Mouse (Mus musculus) heart, adult 9 months (tissue): ENCODE data around the gene Xrcc6.

Source experiments
- DNase-seq, 2 experiments: peaks; one replicate each; pipeline ENCODE4 v3.0.0; 2022; ENCODE audit warnings: low spot score in 2 of 2

The Xrcc6 gene

DNA sequence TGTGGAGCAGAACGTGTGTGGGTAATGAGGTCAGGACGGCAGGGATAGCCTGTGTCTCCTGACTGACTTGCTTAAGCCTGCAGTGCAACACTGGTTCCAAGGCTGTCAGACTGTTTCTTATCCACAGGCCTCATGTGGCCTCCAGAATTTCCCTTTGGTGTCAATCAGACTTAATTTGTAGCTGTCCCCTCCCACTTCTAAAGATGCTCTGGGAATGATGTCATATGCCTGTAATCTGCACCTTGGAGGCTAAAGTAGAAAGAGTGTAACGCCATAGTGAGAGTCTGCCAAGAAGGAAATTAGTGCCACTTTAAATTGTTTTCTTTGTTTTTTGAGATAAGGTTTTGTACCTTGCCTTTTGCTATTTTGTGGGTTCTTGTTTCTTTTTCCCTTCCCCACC lies 31.7 kb downstream of the Xrcc6 start:
- no peak for DNase-seq

DNA sequence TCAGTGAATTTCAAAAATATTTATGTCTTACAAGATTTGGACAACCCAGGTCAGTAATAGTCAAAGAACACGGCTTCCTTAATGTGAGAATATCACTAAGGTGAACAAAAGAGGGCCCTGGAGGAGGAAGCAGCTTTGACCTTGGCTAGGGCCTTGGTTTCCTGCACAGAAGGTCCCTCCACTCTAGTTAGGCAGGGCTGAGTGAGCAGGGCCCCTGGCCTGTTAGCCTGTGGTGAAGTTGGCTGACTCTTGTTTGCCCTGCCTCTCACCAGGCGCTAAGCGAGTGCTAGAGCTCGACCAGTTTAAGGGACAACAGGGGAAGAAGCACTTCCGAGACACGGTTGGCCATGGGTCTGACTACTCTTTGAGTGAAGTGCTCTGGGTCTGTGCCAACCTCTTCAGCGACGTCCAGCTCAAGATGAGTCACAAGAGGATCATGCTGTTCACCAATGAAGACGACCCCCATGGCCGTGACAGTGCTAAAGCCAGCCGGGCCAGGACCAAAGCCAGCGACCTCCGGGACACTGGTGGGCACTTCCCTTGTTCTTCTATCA lies 35.0 kb downstream of the Xrcc6 start:
- DNase-seq: no peak

DNA sequence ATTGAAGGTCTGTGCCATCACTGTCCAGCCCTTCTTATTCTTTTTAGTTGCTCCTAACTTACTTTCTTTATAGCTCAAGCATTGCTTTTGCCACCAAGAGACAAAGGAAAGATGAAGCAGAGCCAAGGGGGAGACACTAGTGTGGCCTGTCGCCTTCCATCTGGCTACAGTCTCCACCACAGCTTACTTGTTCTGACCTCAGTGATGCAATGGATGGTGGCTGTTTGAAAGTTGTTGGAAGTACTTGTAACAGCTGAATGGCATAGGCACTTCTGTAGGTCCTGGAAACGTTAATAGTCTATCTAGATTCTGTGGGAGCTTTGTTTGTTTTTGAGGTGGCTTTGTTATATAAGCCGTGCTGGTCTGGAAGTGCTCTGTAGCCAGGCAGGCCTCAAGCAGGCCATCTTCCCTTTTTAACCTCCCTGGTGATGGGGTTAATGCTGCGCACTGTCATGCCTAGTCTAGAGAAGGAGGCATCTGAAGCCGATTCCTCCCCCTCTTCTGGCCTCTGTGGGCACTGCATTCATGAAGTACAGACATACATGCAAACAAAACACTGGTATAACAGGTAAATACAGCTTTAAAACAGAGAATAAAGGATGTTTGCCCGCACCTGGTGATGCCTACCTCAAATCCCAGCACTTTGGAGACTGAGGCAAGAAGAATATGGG lies 36.5 kb downstream of the Xrcc6 start:
- DNase-seq: no peak

DNA sequence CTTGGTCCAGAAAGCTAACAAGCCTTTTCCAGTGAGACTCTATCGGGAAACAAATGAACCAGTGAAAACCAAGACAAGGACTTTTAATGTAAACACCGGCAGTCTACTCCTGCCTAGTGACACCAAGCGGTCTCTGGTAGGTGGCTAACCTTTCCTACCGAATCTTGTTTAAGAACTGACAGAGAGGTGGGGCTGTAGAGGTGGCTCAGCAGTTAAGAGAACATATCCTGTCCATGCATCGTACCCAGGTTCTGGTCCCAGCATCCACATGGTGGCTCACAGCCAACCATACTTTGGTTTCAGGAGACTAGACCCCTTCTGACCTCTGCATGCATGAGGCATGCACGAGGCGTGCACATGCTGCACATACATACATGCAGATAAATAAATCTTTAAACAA lies 39.6 kb downstream of the Xrcc6 start:
- no peak for DNase-seq

DNA sequence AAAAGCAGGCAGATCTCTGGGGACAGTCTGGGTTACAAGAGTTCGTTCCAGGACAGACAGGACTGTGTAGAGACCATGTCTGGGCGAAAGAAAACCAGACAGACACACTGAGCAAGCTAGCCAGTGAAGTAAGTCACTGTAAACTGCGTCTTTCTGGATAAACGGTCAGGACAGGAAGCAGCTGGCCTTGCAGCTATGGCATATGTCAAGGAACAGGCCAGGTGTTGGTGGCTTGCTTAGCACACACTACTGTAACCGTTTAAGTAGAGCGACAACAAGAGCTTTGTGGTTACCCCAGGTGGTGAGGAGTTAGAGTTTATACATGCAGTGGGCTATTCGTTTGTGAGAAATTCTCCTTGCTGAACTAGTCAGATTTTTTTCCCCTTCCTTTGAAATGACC lies 40.1 kb downstream of the Xrcc6 start:
- no peak for DNase-seq

DNA sequence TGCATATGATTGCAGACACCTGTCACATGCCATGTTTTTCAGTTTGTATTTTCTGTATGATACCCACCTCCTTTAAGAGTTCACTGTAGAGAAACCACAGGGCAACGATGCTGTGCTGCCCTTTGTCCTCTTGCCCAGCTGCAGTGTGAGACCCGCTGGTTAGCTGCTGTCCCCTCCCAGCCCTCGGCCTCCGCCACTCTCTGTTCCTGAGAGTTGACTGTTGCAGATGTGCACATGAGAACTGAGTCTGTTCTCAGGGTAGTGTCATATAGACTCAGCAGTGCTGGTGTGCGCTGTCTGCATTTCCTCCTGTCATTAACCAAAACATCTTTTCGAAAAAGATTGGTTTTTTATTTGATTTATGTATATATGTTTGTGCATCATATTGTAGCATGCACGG lies 44.8 kb downstream of the Xrcc6 start:
- no peak for DNase-seq

DNA sequence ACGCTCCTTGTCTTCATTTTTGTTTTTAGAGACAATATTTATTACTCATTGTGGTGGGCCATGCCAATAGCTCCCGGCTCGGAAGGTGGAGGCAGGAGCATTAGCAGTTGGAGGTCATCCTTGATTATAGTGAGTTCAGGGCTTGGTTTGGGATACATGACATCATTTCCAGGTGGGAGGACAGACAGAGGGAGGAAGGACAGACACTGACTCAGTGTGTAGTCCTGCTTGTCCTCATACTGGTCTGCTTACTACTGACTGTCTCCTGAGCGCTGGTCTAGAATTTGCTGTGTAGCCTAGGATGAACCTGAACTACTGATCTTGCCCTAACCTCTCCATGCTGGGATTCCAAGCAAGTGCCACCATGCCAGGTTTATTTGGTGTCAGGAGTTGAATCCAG lies 46.1 kb downstream of the Xrcc6 start, which contains the start of gene Desi1:
TSS of gene Desi1 (minus strand) at position 101 of the 400 bp plus-strand sequence.
- DNase-seq: no peak

DNA sequence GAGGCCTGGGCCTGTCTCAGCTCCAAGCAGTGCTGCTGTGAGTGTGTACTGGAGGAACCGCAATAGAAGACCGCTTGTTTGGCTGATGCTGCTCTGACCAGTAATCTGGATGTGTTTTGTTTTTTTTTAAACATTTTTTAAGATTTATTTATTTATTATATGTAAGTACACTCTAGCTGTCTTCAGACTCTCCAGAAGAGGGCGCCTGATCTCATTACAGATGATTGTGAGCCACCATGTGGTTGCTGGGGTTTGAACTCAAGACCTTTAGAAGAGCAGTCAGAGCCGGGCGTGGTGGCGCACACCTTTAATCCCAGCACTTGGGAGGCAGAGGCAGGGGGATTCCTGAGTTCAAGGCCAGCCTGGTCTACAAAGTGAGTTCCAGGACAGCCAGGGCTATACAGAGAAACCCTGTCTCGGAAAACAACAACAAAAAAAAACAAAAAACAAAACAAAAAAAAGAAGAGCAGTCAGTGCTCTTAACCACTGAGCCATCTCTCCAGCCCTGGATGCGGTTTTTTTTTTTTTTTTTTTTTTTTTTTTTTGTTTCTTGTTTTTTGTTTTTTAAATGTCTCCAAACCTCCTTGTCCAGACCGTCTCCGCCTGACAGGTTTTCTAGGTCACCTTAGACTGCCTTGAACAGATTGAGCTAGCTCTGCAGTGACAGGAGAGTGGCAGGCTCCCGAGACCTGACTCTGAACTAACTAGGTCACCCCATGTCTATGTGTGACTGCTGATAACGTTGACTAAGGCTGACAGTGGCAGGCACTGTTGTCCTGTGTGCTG lies 48.5 kb downstream of the Xrcc6 start:
- DNase-seq: no peak

DNA sequence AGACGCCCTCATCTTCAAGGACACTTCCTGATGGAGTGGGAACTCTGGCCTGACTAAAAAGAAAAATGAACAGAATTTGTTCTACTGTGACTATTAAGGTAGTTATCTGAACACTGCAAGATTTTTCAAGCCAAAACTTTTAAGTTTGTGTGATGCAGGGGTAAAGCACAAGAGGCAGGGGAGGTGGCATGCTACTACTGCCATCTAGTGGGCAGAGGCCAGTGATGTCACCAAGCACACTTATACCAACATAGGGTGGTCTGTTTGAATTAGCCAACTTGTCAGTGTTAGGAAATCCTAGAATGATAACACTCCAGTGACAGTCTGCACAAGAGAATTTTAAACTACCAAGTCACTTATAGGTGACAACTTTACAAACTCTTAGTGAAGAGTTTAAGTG lies 53.0 kb downstream of the Xrcc6 start:
- peak in 1 of 2 experiments; percentile 23 for DNase-seq

DNA sequence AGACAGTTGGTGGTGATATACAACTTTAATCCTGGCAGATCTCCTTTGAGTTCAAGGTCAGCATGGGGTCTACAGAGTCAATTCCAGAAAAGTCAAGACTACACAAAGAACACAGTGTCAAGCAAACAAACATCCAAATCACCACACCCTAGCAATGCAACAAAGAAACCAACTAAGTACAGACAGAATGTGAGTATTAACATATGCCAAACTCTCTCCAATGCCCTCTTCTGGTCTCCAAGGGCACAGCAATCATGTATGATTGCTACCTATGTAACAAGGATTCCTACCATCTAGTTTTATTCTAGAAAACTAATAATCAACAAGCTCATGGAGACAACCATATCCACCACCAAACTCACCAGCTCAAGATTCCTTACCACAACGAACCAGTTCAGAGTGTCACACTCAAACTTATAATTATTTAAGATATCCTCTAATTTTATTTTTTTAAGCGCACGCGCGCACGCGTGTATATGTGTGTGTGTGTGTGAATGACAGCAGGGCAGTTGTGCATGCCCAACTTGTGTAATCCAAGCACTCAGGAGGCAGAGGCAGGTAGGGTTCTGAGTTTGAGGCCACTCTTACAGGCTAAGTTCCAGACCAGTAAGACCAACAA lies 56.6 kb downstream of the Xrcc6 start:
- DNase-seq: no peak

DNA sequence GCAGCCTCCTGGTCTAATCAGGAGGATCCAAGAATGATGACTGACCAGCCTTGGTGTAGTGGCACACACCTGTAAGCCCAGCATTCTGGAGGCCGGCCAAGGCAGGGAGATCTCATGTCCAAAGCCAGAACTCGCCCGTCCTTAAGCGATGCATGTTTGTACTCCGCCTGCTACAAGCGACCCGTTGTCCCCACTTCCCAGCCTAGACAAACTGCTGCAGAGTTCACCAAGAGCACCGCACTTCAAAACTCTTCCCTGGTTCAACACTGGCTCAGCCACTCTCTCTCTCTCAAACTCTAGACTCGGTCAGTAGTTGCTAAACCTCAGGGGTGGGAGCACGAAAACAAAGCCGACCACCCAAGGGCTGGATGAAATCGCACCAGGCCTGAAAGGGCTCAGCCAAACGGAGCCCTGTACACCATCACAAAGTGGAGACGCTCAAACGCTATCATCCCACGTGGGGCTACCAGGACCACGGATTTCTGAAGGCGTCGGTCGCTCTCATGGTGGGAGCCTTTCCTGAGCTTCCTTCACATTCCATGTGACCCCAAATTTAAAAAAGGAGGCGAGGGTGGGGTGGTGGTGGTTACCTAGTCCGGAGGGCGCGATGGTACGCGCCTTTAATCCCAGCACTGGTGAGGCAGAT lies 58.7 kb downstream of the Xrcc6 start:
- DNase-seq: no peak

DNA sequence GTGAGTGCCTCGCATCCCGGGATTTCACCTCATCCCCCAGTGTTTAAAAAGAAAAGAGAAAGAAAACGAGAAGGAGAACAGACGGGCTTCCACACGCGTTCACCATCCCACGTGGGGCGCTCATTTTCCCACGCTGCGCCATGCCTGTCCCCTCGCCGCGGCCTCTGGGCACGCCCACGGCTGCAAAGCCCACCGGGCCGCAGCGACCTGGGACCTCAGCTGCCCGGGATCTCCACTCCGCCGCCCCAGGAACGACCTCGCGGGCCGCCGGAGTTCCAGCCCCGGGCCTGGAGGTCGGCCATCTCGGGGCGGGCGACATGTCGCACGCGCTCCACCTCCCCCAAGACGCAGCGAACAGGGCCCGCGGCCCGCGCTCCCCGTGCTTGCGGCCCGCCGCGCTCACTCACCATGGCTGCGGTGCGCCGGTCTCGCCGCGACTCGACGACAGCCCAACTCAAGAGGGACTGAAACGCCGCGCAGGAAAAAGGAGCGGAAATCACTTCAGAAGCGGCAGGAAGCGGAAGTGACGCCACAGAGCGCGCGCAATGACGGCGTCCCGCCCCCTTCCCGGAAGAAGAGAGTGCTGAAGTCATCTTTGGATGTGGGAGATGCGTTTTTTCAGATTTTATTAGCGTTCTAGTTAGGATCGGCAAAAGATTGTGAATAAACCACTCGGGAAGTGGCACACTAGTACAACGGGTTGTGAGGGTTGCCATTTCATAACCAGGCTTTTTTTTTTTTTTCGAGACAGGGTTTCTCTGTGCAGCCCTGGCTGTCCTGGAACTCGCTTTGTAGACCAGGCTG lies 59.6 kb downstream of the Xrcc6 start, which contains the start of gene Snu13:
TSS of gene Snu13 (minus strand) at position 519 of the 804 bp plus-strand sequence.
- DNase-seq: peak; percentile 83 to 91

DNA sequence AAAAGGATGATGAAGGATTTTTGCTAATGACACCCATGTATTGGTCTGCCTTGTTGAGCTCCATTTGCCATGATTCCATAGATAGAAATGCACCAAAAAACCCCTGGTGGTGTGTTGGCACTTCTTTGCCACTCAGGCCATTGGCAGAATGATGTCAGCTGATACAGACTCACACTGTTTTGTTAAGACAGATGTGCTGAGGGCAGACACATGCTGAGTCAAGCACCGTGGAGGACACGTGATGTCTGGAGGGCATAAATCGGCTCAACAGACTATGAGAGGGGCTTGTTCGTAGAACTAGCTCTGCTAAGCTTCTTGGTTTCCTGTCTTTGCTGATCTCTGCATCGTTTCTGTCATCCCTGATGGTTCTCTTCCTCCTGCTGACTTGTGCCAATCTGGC lies 64.9 kb downstream of the Xrcc6 start:
- DNase-seq: no peak

DNA sequence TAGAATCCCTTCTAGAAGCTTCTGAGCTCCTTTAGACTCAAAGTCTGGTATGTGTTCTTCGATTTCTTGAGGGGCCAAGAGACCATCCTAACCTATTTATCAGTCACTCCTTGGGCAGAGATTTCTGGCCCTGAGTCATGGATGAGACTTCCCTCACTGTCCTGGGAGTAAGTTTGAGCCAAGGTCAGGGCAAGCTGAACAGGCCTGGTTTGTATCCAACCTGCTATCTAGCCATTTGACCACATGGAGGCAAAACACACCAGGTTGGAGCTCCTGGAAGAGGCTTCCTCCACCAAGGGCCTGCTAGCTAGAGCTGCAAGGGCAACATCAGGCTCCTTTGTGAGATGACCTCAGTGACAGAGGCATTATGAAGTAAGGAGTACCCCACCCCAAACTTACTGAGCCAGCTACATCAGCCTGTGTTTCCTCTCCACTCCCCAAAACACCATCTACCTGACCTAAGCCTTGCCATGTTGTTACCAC lies 71.1 kb downstream of the Xrcc6 start, which contains the start of gene 4930407I10Rik:
TSS of gene 4930407I10Rik (plus strand) at position 433 of the 483 bp plus-strand sequence.
- DNase-seq: no peak

DNA sequence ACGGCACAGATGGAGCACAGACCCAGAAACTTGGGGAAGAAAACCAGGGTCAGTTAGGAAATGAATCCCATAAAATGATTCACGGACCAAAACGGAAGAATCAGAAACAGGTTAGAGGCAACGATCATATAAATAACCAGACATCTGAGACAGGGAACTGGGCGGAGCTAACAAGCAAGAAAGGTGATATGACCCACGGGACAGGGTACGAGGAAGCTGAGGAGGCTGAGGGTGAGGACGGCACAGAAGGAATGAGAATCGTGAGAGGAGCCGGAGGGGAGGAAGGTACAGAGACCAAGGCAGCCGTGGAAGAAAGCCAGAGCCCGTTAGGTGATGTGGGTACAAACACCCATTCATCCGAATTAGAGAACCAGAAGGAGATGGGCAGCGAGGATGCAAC lies 76.3 kb downstream of the Xrcc6 start:
- DNase-seq: no peak

DNA sequence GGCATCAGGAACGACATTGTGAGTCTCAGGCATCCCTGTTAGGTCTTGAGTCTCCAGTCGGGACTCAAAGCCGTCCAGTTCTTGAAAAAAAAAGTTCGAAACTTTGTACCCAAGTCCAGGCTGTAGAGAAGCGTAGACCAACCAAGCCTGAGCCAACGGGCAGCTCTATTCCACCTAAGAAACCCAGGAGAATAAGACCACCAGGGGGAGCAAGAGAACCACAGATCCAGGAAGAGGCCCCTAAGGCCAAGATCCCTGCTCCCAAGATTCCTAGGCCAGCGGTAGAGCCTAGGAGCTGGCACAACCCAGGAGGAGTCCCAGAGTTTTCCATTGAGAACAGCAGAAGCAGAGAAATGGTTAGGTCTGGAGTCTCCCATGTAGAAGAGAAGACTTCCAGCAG lies 77.9 kb downstream of the Xrcc6 start:
- DNase-seq: peak; percentile 59 to 71

DNA sequence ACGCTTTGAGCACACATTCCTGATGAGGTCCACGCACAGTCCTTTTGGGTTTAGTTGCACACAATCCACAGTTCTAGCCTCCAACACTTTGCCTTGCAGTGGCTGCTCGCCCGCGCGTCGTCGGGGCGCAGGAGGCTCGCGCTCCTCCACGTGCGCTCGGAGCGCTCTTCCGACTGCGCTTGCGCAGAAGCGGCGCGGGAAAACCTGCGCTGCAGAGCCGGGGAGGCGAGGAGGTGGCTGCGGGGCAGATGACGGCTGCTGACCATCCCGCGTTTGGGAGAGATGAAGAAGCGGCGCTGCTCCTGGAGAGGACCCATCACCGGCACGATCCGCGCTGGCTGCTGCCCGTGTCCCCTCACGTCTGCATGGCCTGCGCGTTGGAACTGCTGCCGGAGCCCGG lies 82.3 kb downstream of the Xrcc6 start, which contains the start of gene Mei1:
TSS of gene Mei1 (plus strand) at position 99 of the 400 bp plus-strand sequence.
- DNase-seq: no peak

DNA sequence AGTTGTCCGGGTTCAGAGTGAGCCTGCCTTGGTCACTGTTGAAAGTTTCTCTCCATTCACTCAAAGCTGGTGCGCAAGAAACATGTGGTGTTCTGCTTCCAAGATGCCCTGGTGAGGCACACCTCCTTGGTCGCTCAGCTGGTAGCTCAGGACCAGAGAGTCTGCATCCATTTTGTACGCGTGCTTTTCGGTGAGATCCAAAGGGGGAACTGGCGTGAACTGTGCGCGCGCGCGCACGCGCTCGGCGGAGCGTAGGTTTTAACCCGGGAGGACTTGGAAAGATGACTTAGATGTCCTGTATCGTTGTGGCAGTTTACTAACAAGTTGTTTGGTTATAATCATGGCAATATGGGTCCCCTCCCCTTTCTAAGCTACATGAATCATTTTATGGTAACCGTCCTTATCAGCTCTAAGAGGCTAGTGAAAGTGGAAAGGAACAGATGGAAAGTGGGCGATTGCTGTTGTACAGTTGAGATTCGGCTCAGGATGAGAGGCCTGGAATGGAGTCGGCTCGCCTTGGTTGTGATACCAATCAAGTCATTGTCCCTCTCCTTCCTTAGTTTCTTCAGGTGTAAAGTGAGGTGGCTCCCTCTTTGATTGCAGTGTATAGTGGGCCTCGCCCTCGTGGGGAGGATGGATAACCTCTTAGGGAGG lies 84.3 kb downstream of the Xrcc6 start:
- no peak for DNase-seq

DNA sequence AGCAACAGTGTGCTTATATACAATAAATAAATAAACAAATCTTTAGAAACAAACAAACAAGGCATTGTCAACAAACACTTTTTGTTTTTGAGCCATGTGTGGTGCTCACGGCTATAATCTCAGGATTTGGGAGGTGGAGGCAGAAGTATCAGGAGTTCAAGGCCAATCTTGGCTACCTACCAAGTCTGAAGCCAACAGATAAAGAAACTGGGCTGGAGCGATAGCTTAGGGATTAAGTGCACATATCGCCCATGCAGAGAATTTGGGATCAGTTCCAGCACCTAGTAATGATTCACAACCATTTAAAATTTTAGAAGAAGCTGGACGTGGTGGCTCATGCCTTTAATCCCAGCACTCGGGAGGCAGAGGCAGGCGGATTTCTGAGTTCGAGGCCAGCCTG lies 85.9 kb downstream of the Xrcc6 start:
- DNase-seq: no peak

DNA sequence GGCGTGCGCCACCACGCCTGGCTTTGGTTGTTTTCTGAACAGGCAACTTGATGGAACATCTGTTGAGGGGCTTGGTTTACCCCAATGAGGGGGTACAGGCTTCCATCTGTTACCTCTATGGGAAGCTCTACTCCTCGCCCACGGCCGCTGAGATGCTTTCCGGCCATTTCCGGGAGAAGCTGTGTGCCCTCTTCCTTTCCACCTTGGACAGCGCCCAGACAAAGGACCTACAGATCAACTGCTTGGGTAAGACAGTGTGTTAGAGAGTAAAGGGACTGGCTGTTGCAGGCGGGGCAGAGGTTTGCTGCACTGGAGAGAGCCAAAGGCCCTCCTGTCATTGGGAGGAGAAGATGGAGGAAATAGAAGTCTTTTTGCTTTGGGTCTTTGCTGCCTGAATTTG lies 92.2 kb downstream of the Xrcc6 start:
- DNase-seq: no peak
